ENCODE assay signal across 8 mouse cellular contexts in the genomic region with DNA sequence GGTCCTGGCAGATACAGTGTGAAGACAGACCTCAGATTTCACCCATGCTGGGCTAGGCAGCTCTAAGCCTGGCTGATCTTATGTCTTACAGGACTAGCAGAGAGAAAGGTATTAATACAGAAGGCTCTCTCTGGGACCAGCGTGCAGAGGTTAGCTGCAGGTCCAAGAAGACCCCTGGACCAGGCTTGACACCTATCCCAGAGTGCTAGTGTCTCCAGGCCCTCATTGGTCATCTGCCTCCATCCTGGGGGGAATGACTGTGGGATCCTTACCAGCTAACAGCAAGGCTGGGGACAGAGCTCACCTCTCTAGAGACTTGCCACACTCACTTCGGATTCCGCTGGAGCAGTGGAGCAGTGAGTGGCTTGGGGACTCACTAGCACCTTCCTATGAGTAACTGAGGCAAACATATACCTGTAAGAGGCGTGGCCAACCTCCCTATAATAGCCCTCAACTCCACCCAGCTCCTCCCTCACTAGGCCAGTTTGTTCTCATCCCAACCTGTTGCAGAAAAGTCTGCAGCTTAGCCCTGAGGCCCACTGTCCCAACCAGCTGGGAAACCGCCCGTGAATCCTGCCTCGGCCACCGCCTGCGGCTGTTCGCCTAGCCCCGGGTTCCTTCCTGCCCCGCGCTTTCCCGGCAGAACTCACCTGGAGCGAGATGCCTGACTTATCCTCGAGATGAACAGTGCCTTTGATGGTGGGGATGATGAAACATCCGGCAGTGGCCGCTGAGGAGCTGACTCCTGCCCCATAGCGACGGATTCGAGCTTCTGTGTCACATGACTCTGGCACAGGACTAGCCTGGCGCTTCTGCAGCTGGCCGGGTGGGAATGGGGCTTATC. TPM values are rescaled to one million over a fixed set of nuclear protein-coding genes. Genes with fewer than 3 reads are reported as not detected.
DNase-seq lines count a peak whose midpoint lies in the region; ATAC-seq lines count a peak whose summit lies in the region.

Cyb5r2 (minus strand) TSS at position 725 of the 844 bp plus-strand sequence.

- ATAC-seq in common myeloid progenitor, adult 5-6 weeks (replicated peaks; ENCODE audit: low read depth, poor library complexity, severe bottlenecking), result peak; percentile 64
- ATAC-seq in heart, embryonic 12.5 days (ENCODE audit: insufficient number of reproducible peaks, low FRiP score), result peak; percentile 22; the same call in 1 of the 2 replicates
- ATAC-seq in midbrain, embryonic 11.5 days (ENCODE audit: low FRiP score), result peak; percentile 88

- H3K9ac ChIP-seq in heart, embryonic 12.5 days, result no peak within 1 kb of the TSS
- H3K9ac ChIP-seq in midbrain, embryonic 11.5 days (ENCODE audit: low read length), result peak within 1 kb of the TSS; percentile 57

- WGBS in heart, embryonic 12.5 days, result 10% methylated on average over 23 of the region's 23 CpGs
- 15% methylated on average over 23 of the region's 23 CpGs for WGBS in midbrain, embryonic 11.5 days

- H3K36me3 ChIP-seq in heart, embryonic 12.5 days, result no peaks in the 10 kb centered on the region
- no peaks in the 10 kb centered on the region for H3K36me3 ChIP-seq in midbrain, embryonic 11.5 days (ENCODE audit: control insufficient read depth, insufficient read depth, low read length)

- peak within 1 kb of the TSS; percentile 64 for H3K4me2 ChIP-seq in heart, embryonic 12.5 days
- peak within 1 kb of the TSS; percentile 53 for H3K4me2 ChIP-seq in midbrain, embryonic 11.5 days

- H3K27me3 ChIP-seq in heart, embryonic 12.5 days (replicated peaks), result peaks cover 9% of the 10 kb centered on the region
- H3K27me3 ChIP-seq in midbrain, embryonic 11.5 days (ENCODE audit: control insufficient read depth, insufficient read depth, low read length), result no peaks in the 10 kb centered on the region

- H3K27ac ChIP-seq in heart, embryonic 12.5 days (ENCODE audit: poor library complexity, severe bottlenecking), result no peak within 1 kb of the TSS
- no peak within 1 kb of the TSS for H3K27ac ChIP-seq in midbrain, embryonic 11.5 days (ENCODE audit: low read depth, low read length)

- H3K4me1 ChIP-seq in heart, embryonic 12.5 days (replicated peaks), result peaks cover 26% of the 10 kb centered on the region
- peaks cover 3% of the 10 kb centered on the region; the same call in 1 of the 2 replicates for H3K4me1 ChIP-seq in midbrain, embryonic 11.5 days (ENCODE audit: control insufficient read depth, insufficient read depth, low read length)

- peak; percentile 54 to 55 for DNase-seq in cerebellum, postnatal 10 days
- no peak for DNase-seq in cerebellum, adult 11-12 months
- DNase-seq in kidney, postnatal 25 days, result peak; percentile 27 to 49
- DNase-seq in midbrain, embryonic 11.5 days (ENCODE audit: low spot score, missing footprints), result peak; percentile 88
- DNase-seq in urinary bladder, postnatal 14 days (ENCODE audit: low spot score), result no peak
- DNase-seq in urinary bladder, postnatal 4 days (ENCODE audit: low spot score in 2 of 2), result no peak

- no peaks in the 10 kb centered on the region for H3K9me3 ChIP-seq in heart, embryonic 12.5 days (replicated peaks)
- no peaks in the 10 kb centered on the region for H3K9me3 ChIP-seq in midbrain, embryonic 11.5 days (ENCODE audit: control insufficient read depth, low read length)

- peak within 1 kb of the TSS; percentile 20 for H3K4me3 ChIP-seq in heart, embryonic 12.5 days
- H3K4me3 ChIP-seq in midbrain, embryonic 11.5 days (ENCODE audit: low read depth, low read length), result peak within 1 kb of the TSS; percentile 21

RNA-seq across cellular contexts. Expression of gene Cyb5r2, which starts in this region (rescaled TPM):
- total RNA-seq in common myeloid progenitor, adult 5-6 weeks (2017), result not detected in 2 replicates
- 1.1 and 1.4 TPM in 2 replicates for polyA plus RNA-seq in heart, embryonic 12.5 days (2016; fragmentation: Nextera tagmentation; extraction: Ambion mirVana)
- 0.56 TPM in 1 of 2 replicates, not detected in the other for polyA plus RNA-seq in midbrain, embryonic 11.5 days (2014; fragmentation: Nextera tagmentation; extraction: Ambion mirVana)

Comparison
In these comparisons a context has a peak if more than half of its experiments do, and no peak if none do; other contexts are left out.
1. DNase-seq: peak in cerebellum, postnatal 10 days (2 of 2) and kidney, postnatal 25 days (2 of 2); none in cerebellum, adult 11-12 months (single experiment), urinary bladder, postnatal 14 days (single experiment) and urinary bladder, postnatal 4 days (0 of 2).
2. Peak in ATAC-seq in common myeloid progenitor, adult 5-6 weeks; RNA of the gene not detected or under 1 TPM.
3. Peak in DNase-seq, ATAC-seq, H3K4me3 ChIP-seq, H3K9ac ChIP-seq and H3K4me2 ChIP-seq in midbrain, embryonic 11.5 days; RNA of the gene not detected or under 1 TPM.
4. ATAC-seq: peak in every context shown above with its lines; median percentile 88 in midbrain, embryonic 11.5 days; 64 in common myeloid progenitor, adult 5-6 weeks; 22 in heart, embryonic 12.5 days.